Mouse (Mus musculus) ovary, postnatal 36 days (tissue): ENCODE results near the gene Clip1.

Source experiments
- DNase-seq: peaks from one replicate; pipeline ENCODE4 v3.0.0; 2022; ENCODE audit warnings: low spot score, mixed read lengths

Gene Clip1

DNA sequence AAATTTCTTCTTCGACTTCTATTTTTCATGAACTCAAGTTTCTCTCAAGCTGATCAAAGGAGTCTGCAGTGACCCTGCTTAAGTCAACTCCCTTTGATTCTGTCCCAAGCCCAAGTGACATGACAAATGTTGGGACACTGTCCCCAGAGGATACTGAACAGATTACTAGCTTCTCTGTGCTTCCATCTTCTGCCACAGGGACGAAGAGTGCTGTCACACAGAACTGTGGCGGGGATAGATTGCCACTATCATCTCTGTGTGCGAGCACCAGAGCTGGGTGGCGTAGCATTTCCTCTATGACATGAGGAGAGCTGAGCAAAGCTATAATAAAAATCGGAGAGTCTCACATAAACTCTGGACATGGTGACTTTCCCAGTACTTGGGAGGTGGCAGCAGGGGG is 82.2 kb downstream of the Clip1 start:
- DNase-seq: no peak

DNA sequence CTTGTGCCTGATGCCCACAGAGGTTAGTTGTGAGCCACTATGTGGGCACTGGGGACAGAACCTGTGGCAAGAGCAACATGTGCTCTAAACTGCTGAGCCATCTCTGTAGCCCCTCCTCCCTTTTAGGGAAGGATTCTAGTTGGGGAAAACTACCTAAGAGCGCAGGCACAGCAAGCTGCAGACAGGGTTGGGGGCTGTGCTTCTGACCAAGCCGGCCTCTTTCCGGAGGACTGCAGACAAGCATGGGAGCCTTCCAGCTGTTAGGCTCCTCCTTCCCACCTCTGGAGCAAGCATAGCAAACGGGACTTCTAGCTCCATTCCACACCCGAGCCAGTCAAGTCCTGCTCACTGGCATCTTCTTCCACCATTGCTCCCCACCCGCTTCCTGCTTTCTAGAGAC is 85.1 kb downstream of the Clip1 start:
- DNase-seq: no peak

DNA sequence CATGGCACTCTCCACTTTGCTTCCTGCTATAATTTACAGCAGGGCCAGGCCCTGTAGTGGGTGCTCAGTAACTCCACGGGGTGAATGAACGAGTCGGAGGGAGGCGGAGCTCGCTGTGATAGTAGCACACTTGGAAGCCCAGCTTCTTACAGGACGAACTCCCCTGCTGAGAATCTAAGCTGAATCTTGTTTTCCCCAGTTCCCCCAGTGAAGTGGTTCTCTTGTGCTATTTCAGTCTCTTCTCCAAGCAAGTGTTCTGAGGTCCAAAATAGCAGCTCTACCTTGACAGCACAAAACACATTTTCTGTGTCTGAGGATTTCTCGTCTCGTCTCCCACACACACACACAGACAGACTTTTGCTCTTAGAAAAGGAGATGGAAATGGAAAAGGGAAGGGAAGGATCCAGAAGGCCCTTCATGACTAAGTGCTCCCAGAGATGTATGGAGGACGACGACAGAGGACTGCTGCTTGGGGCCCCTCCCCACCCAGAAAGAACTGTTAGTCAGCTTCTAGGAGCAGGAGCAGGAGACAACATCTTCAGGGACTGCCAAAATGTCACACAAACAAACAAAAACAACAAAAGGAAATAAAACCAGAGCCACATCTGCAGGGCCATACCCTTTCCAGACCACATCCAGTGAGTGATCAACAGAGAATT is 90.7 kb downstream of the Clip1 start:
- DNase-seq: no peak

DNA sequence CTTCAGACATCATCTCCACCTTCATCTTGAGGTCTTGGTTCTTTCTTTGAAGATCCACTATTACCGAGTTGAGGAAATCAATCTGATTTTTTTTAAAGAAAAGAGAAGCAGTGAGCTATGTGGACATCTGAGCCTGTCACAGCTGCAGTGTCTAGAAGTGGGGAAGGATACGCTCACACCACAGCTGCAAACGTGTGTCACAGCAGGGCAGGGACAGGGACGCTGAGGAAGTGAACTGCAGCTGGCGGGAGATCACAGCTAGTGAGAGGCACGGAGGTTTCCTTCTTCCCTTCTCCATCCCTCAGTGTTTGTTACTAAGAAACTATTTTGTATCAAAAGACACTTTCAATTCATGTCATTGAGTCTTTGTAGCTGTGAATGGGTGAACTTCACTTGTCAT is 104.4 kb downstream of the Clip1 start:
- DNase-seq: no peak

DNA sequence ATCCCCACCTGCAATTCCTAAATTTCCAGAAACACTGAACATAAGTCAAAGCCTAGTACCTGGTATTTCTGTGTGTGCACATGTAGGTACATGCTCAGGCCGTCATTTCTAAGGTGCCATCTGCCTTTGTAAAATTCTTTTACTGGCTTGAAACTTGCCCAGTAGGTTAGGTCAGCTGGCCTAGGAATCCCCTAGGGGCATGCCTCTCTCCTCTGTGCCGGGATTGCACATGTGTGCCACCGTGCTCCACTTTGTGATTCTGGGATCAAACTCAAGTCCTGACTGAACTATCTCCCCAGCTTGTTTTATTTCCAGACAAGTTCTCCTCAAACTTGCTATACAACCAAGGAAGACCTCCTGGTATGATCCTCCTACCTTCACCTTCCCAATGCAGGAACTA is 107.7 kb downstream of the Clip1 start:
- DNase-seq: no peak

DNA sequence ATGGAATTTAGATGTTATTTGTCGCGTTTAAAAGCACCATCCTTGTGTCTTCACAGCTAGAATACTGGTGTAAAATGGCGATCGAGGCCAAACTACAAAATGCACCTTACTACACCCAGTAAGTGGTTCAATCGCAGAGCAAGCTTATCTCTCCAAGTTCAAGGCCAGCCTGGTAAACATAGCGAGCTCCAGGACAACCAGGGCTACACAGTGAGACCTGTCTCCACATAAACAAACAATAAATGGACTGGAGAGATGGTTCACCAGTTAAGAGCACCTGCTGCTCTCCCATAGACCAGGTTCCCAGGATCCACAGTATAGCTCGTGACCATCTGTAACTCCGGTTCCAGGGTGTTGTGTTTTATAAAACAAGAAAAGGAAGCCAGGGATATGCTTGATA is 111.1 kb downstream of the Clip1 start:
- DNase-seq: no peak

DNA sequence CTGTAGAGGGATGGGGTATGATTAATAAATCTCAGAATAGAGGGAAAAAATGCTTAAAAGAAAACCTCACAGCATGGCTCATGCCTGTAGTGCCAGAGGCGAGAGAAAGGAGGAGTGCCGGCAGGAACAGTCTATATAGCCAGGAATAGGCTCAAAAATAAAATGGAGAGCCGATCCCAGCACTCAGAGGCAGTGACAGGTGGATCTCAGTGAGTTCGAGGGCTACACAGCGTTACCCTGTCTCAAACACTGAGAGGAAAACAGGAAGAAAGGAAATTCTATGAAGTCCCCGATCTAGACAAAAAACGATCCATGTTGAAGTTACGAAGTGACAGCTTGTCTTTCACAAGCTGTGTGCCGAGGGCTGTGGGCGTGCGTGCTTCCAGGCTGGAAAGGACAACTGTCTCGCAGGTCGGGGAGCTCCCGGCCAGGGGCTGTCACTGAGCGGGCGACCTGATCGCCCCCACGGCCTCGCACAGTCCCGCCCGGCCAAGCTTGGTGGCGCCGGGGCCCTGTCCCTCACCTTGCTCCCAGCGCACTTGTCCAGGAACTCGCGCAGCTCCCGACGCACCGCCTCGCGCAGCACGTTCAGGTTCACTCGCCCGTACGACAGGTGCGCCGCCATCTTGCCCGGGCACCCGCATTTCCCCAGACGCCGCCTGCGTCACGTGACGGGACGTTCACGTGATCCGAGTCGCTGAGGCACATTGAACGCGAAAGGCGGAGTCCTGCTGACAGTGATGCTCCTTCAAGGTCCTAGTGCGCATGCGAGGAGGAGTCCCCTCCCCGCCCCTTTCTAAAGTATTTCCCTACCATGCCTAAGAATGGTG is 111.8 kb downstream of the Clip1 start, which contains the start of gene Vps33a:
Gene Vps33a (minus strand): TSS at position 682 of the 830 bp plus-strand sequence.
- DNase-seq: peak; percentile 98

DNA sequence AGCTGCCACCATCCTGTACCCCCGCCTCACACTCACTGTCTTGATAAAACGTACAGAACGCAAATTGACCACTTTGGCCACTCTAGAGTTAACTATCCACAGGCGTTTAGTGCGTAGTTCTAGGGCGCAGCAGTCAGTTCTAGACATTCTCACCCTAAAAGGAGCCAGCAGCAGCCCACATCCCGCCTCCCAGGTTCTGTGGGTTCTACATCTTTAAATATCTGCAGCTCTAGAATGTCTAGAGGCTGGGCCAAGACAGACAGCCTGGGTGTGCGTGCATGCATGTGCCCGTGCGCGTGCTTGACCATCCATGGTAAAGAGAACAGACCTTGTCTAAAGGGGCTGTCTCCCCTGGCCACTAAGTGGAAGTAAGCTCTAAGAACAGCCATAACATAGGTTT is 123.3 kb downstream of the Clip1 start:
- DNase-seq: no peak

DNA sequence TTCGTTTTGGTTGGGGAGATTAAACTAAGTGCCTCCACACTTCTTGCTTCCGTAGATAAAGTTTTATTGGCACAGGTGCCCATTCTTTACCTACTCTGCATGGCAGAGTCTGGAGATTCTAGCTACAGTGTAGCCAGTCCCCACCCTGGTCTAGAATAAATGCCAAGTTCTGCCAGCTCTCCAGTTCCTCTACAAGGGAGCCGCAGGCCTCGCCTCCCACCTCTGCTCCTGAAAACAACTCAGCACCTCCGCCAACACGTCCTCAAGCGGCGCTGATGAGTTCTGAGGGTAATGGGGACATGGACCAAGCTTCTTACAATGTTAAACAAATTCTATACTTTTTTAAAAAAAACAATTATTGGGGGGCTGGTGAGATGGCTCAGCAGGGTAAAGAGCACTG is 124.8 kb downstream of the Clip1 start:
- no peak for DNase-seq

DNA sequence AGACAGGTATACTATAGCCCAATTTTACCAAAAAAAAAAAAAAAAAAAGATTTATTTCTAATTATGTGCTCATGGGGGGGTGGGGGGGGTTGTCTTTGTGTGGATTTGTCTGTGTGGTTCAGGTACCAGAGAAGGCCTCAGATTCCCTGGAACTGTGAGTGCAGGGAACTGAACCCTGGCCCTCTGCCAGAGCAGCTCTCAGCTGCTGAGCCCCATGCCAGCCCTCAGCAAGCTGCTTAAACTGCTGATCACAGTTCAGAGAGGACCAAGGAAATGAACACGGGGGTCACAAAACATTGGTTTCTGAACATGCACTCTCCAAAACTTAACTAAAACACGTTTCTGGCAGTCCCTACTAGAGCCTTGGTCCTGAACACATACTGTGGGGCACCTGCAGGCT is 128.0 kb downstream of the Clip1 start:
- DNase-seq: peak; percentile 38

DNA sequence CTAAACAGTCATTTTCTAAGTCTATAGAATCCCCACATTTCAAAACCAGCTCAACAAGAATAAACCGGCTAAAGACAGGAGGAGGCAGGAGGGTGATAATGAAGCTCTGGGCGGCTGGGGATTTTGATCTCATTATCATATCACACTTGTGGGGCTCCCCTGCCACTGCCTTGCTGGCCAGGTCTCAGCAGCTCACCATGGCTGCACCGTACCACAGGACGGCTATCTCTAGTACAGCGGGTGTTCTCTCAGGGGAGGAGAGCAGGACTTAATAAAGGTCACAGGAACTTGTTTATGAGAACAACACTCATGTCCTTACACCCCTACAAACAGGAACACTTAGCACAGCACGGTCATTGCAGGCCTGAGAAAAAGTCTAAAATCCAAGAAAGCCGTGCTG is 128.7 kb downstream of the Clip1 start:
- no peak for DNase-seq

DNA sequence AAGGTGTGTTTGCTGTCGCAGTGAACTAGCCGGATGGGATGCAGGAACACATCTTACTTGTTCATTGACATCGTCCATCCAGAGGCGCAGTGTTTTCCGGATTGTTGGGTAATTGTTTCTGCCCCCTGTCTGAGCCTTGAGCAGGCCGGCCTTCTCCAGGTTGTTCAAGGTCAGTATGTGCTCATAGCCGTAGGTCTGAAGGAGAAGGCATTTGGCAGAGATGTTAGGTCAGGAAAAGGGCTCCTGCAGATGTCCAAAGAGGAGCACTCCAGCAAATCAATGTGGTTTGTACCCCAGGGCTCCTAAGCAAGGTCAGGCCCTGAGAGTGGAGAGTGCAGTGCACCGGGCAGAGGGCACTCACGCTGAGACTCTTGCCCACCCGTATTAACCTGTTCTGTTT is 150.6 kb downstream of the Clip1 start:
- DNase-seq: peak; percentile 28

DNA sequence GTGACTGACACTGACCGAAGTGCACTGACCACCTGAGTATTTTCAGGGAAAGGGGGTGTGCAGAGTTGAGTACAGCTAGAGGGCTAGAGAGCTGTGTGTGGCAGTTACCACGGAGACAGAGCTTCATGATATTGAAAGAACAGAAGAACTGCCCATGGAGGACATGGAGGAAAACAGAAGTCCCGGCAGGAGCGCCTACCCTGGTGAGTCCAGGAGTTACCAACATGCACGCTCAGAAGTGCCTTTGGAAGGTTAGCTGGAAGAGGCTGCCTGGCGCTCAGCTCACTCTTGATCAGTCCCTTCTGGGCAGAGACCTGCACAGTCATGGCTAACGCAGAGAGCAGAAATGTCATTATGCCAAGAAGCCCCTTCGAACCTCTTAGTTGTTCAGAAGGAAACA is 154.4 kb downstream of the Clip1 start:
- DNase-seq: no peak

DNA sequence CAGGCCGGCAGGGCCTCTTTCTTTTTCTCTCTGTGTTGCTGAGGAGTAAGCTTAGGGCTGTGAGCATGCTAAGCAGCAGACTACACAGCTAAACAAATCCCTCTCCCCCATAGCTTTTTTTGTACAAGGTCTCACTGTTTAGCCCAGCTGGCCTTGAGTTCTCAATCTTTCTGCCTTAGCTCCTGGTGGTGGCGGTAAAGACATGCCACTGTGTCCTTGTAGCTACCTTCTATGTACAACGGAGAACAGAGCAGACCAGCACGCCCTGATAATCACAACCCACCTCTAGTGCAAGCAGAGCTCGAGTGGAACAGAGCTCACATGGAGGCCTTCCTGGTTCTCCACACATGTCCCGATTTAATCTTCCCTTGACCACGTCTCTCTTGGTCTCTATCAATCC is 155.8 kb downstream of the Clip1 start:
- DNase-seq: peak; percentile 36
